Mouse (Mus musculus): ENCODE results near the gene Zfp672. TPM values are rescaled to one million over a fixed set of nuclear protein-coding genes. Genes with fewer than 3 reads are reported as not detected.
A peak's percentile ranks its signal among the peaks of the same experiment; 100 is the strongest.
"Not testable (repeated sequence)": the region's sequence is repeated elsewhere in the genome, so short reads cannot be mapped to it uniquely, and the experiment has no call there.

Gene Zfp672
- 54.1 and 54.5 TPM in 2 replicates for polyA plus RNA-seq (2012; rRNA removed)

GRCm38 (mm10) chr11:58330276-58331148, at the start of gene Zfp672, which contains the start of gene Sh3bp5l:
Gene Zfp672, minus strand, starts transcription at chr11:58330339.
Gene Sh3bp5l, plus strand, starts transcription at chr11:58330724.
- H3K36me3 ChIP-seq (ENCODE audit: control insufficient read depth, insufficient read depth, low read length): no peaks in the 10 kb centered on the region
- under 1% methylated on average over 52 of the region's 52 CpGs for WGBS
- H3K27ac ChIP-seq (ENCODE audit: control insufficient read depth, insufficient read depth, low read length): peak within 1 kb of the TSS; percentile 76
- H3K4me3 ChIP-seq (ENCODE audit: control insufficient read depth, insufficient read depth, low read length): peak within 1 kb of the TSS; percentile 91
- no peaks in the 10 kb centered on the region for H3K27me3 ChIP-seq (ENCODE audit: control insufficient read depth, insufficient read depth, low read length)
- peaks cover 13% of the 10 kb centered on the region for H3K4me1 ChIP-seq (replicated peaks; ENCODE audit: control insufficient read depth, insufficient read depth, low read length)
- DNase-seq: peak; percentile 83
- TF ChIP-seq CTCF (IDR thresholded peaks at IDR 0.05; ENCODE audit: borderline replicate concordance, control insufficient read depth, extremely low read depth, insufficient read depth, low read length, poor library complexity): no peak
- peak; percentile 55; the same call in 1 of the 2 replicates for TF ChIP-seq POLR2A (IDR thresholded peaks at IDR 0.05; ENCODE audit: control insufficient read depth, extremely low read depth, insufficient read depth, low read length, poor library complexity)

DNA sequence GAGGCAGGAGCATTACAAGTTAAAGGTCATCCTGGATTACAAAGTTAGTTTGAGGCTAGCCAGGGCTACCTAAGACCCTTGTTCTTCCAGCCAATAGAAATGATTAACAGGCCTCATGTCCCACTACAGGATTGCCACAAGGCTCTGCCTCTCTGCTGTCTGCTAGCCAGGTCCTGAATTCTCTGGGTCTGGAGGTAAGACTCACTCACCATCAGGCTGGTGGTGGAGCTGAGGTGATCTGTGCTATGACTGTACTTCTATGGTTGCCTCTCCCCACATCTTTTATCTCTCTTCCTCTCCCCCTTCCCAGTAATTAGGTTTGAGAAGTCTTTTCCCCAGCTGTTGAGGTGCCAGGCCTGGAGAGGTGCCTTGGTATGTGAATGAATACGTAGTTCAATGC, 49.4 kb upstream of the Zfp672 start:
- no peaks in the 10 kb centered on the region for H3K27me3 ChIP-seq (ENCODE audit: control insufficient read depth, insufficient read depth, low read length)
- no peak overlapping the region for H3K27ac ChIP-seq (ENCODE audit: control insufficient read depth, insufficient read depth, low read length)
- TF ChIP-seq CTCF (IDR thresholded peaks at IDR 0.05; ENCODE audit: borderline replicate concordance, control insufficient read depth, extremely low read depth, insufficient read depth, low read length, poor library complexity) (no peak), POLR2A (IDR thresholded peaks at IDR 0.05; ENCODE audit: control insufficient read depth, extremely low read depth, insufficient read depth, low read length, poor library complexity) (no peak)
- no peaks in the 10 kb centered on the region for H3K36me3 ChIP-seq (ENCODE audit: control insufficient read depth, insufficient read depth, low read length)
- no peak overlapping the region for H3K4me3 ChIP-seq (ENCODE audit: control insufficient read depth, insufficient read depth, low read length)
- WGBS: 96% methylated on average over 1 of the region's 1 CpGs
- no peaks in the 10 kb centered on the region for H3K4me1 ChIP-seq (replicated peaks; ENCODE audit: control insufficient read depth, insufficient read depth, low read length)
- no peak for DNase-seq

GRCm38 (mm10) chr11:58378763-58379278, 48.7 kb upstream of the Zfp672 start, which contains the start of gene Lypd8:
Gene Lypd8, plus strand, starts transcription at chr11:58379043.
- TF ChIP-seq CTCF (IDR thresholded peaks at IDR 0.05; ENCODE audit: borderline replicate concordance, control insufficient read depth, extremely low read depth, insufficient read depth, low read length, poor library complexity) (no peak), POLR2A (IDR thresholded peaks at IDR 0.05; ENCODE audit: control insufficient read depth, extremely low read depth, insufficient read depth, low read length, poor library complexity) (no peak)
- DNase-seq: no peak
- no peak within 1 kb of the TSS for H3K4me3 ChIP-seq (ENCODE audit: control insufficient read depth, insufficient read depth, low read length)
- WGBS: 96% methylated on average over 3 of the region's 3 CpGs
- H3K27ac ChIP-seq (ENCODE audit: control insufficient read depth, insufficient read depth, low read length): no peak within 1 kb of the TSS
- no peaks in the 10 kb centered on the region for H3K36me3 ChIP-seq (ENCODE audit: control insufficient read depth, insufficient read depth, low read length)
- no peaks in the 10 kb centered on the region for H3K4me1 ChIP-seq (replicated peaks; ENCODE audit: control insufficient read depth, insufficient read depth, low read length)
- no peaks in the 10 kb centered on the region for H3K27me3 ChIP-seq (ENCODE audit: control insufficient read depth, insufficient read depth, low read length)

DNA sequence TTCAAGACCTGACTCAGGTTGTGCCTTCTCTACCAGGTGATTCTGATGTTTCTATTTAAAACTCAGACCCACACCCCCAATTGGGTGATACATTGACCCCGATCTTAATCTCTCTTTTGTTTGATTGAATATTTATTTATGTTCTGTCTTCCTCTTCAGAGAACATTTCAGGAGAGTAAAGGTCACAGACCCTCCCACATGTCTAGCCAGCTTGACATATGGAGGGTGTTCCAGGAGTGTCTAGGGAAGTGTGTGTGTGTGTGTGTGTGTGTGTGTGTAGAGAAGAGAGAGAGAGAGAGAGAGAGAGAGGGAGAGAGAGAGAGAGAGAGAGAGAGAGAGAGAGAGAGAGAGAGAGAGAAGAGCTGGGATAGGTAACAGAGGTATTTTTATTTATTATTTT, 47.5 kb upstream of the Zfp672 start:
- Histone ChIP-seq H3K4me3 (ENCODE audit: control insufficient read depth, insufficient read depth, low read length) (no peak overlapping the region), H3K27me3 (ENCODE audit: control insufficient read depth, insufficient read depth, low read length) (no peaks in the 10 kb centered on the region), H3K4me1 (replicated peaks; ENCODE audit: control insufficient read depth, insufficient read depth, low read length) (no peaks in the 10 kb centered on the region), H3K36me3 (ENCODE audit: control insufficient read depth, insufficient read depth, low read length) (no peaks in the 10 kb centered on the region), H3K27ac (ENCODE audit: control insufficient read depth, insufficient read depth, low read length) (no peak overlapping the region)
- WGBS: 83% methylated on average over 1 of the region's 1 CpGs
- DNase-seq: no peak
- TF ChIP-seq POLR2A (IDR thresholded peaks at IDR 0.05; ENCODE audit: control insufficient read depth, extremely low read depth, insufficient read depth, low read length, poor library complexity) (no peak), CTCF (IDR thresholded peaks at IDR 0.05; ENCODE audit: borderline replicate concordance, control insufficient read depth, extremely low read depth, insufficient read depth, low read length, poor library complexity) (no peak)

GRCm38 (mm10) chr11:58377273-58377672, 47.1 kb upstream of the Zfp672 start:
- H3K27me3 ChIP-seq (ENCODE audit: control insufficient read depth, insufficient read depth, low read length): no peaks in the 10 kb centered on the region
- H3K4me3 ChIP-seq (ENCODE audit: control insufficient read depth, insufficient read depth, low read length): no peak overlapping the region
- no peak overlapping the region for H3K27ac ChIP-seq (ENCODE audit: control insufficient read depth, insufficient read depth, low read length)
- no peaks in the 10 kb centered on the region for H3K36me3 ChIP-seq (ENCODE audit: control insufficient read depth, insufficient read depth, low read length)
- H3K4me1 ChIP-seq (replicated peaks; ENCODE audit: control insufficient read depth, insufficient read depth, low read length): no peaks in the 10 kb centered on the region
- no peak for DNase-seq
- TF ChIP-seq POLR2A (IDR thresholded peaks at IDR 0.05; ENCODE audit: control insufficient read depth, extremely low read depth, insufficient read depth, low read length, poor library complexity): no peak
- no peak for TF ChIP-seq CTCF (IDR thresholded peaks at IDR 0.05; ENCODE audit: borderline replicate concordance, control insufficient read depth, extremely low read depth, insufficient read depth, low read length, poor library complexity)
- 86% methylated on average over 2 of the region's 2 CpGs for WGBS

DNA sequence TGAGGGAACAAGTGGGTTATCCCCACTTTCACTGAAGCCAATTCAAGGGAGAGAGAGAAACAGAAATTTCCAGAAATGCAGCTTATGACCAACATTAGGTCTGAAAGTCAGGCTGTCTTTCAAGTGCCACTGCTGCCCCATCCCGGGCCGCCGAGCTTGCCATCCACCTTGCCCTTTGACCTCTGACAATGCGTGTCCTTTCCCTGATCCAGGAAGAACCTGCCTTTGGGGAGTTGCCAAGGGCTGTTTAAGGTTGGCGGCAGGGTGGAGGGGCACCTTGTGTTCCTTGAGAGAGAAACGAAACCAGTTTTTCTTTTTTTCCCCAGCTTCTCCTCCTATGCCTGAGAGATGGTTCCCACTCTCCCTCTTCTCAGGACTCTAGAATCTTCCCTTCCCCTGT, 36.1 kb upstream of the Zfp672 start:
- no CpG with 5 or more reads among the region's 6 CpGs for WGBS
- not testable (repeated sequence) for H3K36me3 ChIP-seq (ENCODE audit: control insufficient read depth, insufficient read depth, low read length); H3K4me1 ChIP-seq (replicated peaks; ENCODE audit: control insufficient read depth, insufficient read depth, low read length); H3K27me3 ChIP-seq (ENCODE audit: control insufficient read depth, insufficient read depth, low read length); H3K27ac ChIP-seq (ENCODE audit: control insufficient read depth, insufficient read depth, low read length); DNase-seq; H3K4me3 ChIP-seq (ENCODE audit: control insufficient read depth, insufficient read depth, low read length)
